Mouse (Mus musculus) adrenal gland, postnatal 14 days (tissue): ENCODE measurements around the gene Tbc1d8. TPM values are rescaled to one million over a fixed set of nuclear protein-coding genes. Genes with fewer than 3 reads are reported as not detected.

Source experiments
- DNase-seq: peaks from one replicate; pipeline ENCODE4 v3.0.0; 2021; ENCODE audit warnings: mixed read lengths
- total RNA-seq: library from RNA; stranded (reverse); gene quantifications from 2 replicates; pipeline ENCODE4 v1.2.3, GENCODE M21; 2021

The Tbc1d8 gene
- total RNA-seq, 1 experiment from 2014 or later = 9.3 TPM

DNA sequence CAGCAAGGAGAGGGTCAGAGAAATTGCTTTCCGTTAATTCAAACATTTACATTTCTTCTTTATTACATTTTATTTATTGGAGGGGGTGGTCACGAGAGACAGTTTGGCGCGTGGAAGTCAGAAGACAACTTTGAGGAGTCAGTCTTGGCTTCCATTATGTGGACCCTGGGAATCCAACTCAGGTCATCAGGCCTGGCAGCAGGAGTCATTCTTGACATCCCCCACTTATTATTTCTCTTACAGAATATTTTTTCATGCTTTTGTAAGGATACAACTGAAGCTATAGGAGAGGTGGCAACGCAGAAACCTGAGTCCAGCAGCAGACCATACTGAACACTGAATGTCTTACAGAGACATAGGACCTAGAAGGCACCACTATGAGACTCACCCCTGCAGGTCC, 699 bp upstream of the Tbc1d8 start:
- no peak for DNase-seq

DNA sequence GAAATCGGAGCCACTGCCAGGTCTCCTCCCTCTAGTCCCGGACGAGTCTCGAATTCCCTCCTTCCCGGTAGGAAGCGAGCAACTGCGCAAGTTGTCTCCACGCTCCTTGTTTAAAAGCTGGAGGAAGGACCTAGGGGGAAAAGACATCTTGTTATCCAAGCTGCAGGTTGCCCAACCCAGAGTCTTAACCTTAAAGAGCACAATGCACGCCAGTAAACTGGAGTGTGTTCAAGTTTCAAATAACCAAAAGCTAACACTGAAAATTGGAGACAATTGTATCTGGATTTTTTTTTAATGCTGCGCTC, 293 bp upstream of the Tbc1d8 start:
- no peak for DNase-seq

DNA sequence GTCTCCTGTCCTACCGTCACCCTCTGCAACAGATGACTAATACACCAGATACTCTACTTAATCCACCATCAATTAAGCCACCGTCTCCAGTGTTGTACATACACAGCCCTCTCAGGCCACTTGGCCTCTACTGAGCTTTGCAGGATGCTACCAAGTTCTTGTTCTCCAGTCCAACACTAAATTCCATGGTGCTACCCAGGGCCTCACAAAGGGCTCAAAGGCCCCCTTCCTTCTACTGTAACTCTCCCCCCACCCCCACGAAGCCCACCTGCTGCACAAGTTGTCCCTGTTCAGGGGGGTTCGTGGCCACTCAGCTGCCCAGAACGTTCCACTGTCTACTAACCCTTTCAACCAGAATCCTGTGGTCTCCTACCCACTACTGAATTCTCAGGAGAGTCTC, 1.5 kb downstream of the Tbc1d8 start:
- no peak for DNase-seq

DNA sequence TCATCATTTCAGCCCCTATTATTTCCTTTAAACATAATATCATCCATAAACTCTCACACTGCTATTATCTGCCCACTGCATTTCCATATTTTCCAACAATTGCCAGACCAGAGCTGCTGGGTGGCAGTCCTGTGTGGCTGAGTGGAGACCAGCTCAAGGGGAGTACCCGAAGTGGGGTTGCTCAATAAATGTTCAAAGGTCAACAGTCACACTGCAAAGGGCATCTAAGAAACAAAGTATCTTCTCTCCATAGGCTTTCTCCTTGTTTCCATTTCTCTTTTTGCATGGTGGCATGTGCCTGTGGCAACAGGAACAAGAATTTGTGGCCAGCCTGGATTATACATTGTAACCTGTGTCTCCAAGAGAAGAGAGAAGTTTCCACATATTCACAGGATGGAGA, 2.2 kb downstream of the Tbc1d8 start:
- no peak for DNase-seq

DNA sequence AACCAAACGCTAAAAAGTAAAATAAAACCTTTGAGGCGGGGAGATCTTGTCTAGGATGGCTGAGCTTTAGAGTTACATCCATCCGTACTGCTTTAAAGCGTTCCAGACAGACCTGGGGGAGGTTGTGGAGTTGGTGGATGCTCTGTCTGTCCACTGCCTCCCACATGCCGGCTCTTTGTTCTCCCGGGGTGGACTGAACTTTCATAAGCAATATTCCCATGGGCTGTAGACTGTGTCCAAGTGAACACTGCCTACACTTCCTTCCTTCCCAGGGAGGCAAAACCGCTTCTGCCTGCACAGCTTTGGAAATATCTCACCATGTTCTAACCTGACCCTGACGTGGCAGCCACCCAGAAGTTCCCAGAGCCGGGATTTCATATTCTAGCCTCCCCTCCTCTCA, 4.0 kb downstream of the Tbc1d8 start:
- DNase-seq = no peak

DNA sequence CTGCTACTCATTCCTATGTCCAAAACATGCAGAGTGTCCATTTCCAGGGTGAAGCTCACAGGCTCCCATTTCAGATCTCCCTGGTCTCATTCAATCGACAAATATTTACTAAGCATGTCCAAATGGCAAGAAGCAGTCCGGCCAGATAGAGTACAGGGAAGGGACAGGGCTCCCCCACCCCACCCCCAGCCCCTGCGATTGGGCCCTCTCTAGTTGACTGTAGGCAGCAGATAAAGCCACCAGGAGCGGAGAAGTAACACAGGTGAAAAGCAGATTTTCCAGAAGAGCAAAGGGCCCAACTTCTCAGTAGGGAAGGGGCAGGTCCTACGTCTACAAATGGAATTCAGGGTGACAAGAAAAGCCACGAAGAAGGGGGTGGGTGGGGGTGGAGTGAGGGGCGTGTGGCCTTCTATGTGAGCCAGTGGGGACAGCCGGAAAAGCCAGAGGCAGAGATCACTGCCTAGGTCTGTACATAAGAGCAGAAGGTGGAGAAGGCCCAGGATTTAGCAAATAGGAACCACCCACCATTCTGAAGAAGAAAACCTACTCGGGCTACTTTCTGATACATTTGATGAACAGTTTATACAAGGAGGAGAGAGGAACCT, 7.2 kb downstream of the Tbc1d8 start:
- no peak for DNase-seq

DNA sequence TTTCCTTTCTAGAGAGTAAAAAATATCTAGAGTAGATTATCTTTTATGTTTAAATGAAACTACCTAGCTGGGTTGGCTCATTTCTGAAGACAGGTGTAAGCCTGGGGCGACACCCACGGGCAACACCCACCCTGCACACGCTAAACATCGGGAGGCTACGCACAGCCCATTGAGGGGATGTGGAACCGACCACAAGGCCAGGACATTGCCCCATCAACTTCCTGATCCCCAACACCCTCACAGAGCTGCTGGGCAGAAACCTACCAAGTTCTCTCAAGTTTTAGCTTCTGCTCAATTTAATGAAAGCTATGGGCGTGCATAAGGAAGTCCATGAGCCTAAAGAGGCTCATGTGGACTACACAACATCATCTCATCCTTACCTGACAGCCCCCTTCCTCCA, 9.6 kb downstream of the Tbc1d8 start:
- DNase-seq = no peak

DNA sequence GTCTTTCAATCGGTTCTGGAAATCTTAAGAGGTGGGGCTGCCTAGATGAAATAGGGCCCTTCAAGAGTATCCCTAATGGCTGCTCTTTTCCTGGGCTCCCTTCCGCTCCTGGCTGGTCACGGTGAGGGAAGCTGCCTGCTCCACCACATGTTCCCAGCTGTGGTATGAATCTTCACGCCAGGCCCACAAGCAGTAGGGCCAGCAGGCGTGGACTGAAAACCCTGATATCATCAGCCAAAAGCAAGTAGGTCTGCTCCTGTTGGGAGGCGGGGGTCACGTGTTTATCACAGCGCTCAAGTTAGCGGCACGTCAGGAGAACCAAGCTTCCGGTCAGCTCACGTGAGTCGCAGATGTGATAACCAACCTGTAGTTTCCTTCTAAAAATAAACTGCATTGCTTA, 12.0 kb downstream of the Tbc1d8 start:
- no peak for DNase-seq

DNA sequence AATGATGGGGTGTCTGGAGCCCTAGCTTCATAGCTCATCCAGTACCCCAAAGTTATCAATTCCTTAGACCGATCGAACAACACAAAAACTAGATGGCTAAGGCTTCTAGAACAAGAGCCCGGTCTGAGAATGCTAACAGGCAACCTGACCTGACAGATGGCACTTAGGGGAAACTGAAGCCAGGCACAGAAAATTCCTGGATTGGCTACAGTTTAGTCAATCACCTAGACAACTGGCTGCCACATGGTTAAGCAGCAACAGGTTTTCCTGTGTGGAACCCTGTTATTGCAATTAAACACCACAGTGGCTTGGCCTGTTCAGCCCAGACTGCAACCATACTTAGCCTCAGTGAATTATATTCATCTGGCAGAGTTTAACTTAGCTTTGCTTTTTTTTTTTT, 13.8 kb downstream of the Tbc1d8 start:
- no peak for DNase-seq

DNA sequence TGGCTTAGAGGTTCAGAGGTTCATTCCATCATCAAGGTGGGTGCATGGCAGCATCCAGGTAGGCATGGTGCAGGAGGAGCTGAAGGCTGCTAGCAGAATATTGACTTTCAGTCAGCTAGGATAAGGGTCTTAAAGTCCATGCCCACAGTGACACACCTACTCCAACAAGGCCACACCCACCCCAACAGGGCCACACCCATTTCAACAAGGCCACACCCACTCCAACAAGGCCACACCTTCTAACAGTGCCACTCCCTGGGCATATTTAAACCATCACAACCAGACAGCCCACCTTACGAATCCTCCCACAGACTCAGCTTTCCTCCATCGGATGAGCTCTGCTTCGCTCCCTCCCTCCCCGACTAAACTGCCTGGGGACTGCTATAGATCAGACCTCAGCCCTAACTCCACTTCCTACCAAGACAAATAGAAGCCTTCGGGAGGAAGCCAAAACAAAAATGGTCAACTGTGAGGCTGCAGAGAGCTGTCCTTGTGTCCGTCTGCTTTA, 15.6 kb downstream of the Tbc1d8 start:
- no peak for DNase-seq

DNA sequence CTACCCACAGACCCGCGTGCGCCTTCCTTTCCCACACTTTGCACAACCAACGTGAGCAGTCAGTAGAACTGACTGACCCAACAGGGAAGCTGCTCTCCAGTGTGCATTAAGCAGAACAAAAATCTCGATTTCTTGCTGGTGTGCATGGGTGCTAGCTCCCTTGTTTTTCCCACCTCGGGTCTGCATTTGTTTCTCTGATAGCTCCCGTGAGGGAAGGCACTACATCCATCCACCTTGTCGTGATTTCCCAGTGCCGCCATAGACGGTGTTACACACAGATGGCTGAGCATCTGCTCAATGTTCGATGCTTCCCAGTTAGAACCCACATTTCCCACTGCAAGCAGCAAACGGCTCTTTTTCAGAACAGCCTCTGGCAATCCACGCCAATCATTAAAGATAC, 16.5 kb downstream of the Tbc1d8 start:
- no peak for DNase-seq

DNA sequence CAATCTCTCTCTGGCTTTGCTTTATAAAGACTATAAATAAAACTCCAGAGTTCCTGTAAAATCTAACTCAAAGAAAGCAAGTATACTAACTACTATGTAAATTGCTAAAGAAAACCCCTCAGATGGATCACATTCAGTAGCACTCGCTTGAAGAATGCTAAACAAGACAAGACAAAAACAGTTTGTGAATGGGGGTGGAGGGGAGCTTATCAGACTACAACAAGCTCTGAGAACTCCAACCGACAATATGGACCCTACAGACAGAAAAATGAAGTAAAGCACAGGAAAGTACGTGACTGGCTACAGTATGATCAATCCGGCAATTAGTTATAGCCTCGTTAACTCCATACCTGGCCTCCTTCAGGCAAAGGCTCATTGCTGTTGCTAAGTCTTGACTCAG, 18.1 kb downstream of the Tbc1d8 start:
- DNase-seq = no peak

DNA sequence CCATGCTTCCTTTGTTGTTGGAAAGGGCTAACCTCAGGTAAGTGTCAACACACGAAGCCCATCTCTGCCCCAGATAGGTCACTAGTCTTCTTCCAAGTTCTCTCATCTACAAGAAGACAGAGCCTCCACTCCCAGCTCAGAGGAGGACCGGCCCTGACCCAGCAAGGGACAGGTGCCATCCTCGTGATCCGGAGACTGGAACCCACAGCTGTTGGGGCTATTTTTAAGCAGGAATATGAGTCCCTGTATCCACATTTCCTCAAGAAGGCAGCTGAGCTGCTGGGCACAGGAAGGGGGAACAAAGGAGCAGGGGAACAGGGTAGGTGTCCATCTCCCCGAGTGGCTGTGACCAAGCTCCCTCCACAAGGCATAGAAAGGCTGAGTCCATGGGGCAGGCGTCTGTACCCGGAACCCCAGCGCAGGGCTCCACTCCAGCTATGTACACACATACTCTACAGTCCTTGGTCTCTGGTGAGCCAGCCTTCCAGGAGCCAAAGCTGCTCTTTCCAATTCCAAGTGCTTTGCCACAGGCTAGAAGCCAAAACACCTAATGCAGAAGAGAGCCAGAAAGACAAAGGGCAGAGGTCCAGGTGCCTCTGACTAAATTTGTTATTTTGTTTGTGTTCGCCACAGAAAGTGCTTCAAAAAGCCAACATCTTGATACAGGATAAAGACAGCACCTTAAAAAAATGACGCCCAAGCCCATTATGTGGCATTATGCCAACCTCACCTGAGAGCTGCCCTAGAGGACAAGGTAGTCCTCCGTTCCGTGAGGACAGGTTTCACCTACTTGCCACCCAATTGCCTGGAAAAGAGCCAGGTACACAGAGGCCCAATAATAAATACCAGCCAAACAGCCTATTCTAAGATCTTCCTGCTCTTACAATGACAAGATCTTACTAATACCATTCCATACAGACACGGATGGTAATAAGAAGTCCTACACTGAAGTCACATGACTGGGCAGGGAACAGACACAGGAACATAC, 20.4 kb downstream of the Tbc1d8 start:
- DNase-seq = no peak

DNA sequence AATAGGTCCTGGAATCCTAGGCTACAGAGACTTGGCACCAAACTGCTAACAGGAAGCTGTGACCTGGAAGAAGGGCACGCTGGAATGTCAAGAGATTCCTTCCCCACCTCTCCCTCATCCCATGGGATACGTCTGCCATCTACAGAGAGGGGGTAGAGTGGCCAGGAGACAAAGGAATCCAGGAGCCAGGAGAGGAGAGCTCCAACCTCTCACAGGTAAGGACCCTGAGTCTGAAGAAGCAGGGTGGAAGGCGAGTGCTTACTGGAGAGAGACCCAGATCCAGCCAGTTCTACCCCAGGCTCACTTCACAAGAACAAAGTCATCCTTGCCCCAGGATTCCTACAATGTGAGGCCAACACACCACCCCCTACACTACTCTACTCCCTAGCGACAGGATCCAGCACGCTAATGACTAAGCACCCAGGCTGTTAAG, 22.1 kb downstream of the Tbc1d8 start:
- no peak for DNase-seq

DNA sequence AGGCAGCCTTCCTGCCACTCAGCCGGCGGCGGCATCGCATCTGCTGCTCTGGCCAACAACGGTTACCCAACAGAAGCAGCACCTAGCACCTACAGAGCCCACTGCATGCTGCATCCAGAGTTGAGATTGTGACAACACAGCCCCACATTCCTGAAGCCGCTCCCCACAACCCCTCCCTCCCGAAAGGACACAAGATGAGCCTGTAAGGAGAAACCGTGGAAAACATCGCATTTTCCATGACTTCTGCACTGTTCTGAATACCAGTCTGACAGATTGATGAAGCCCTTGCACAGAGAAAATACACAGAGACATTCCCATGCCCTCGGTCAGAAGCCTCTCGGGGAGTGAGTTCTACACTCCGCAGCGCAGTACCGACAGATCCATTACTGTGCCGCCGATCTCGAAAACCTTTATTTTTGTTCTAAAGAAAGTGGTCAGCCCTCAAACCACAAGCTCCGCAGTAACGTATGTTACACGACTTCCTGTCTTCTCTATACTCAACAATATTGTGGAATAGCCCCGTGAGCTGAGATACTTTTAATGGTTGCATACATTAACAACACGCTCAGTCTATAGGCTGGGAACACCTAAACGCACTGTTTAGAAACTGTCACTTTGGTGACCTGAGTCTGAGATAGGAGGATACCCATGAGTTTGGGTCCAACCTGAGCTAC, 23.1 kb downstream of the Tbc1d8 start:
- DNase-seq = no peak

DNA sequence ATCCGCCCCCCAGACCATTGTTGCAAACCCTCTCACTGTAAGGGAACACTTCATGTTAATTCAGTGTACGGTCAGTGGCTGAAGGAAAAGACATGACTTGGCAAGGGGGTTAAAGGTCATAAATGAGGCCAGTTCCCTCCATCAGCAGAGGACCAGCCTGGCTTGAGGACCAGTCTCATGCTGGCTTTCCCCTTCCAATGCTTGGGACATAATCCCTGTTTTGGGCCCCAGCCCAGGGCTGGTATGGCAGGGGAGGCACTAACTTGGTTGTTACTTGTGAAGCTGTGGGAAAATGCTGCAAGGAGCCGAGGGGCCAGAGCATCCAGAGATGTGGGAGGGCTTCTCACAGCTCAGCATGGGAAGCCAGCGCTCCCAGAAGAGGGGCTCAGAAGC, 23.8 kb downstream of the Tbc1d8 start:
- DNase-seq = no peak

DNA sequence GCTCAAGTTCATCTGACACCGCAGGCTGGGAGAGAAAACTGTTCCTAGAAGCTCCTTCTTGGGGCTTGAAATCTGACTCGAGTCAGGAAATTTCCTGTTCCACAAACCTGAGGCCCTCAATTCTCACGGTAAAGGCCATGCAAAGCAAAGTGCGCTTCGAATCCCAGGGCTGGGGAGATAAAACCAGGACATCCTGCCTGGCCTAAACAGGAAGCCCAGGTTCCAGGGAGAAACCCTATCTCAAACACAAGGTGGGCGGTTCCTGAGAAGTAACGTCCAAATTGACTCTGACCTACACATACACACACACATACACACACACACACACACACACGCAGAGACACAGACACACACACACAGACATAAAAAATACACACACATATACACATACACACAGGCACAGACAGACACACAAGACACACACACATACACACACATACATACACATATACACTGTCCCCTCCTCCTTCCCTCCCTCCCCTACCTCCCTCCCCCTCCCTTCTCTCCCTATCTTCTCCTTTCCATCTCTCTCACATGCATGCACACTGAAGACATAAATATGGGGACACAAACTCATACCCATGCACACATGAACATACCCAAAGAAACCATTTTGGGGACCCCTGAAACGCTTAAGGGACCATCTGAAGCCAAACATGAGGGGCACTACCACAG, 24.3 kb downstream of the Tbc1d8 start:
- DNase-seq = no peak

DNA sequence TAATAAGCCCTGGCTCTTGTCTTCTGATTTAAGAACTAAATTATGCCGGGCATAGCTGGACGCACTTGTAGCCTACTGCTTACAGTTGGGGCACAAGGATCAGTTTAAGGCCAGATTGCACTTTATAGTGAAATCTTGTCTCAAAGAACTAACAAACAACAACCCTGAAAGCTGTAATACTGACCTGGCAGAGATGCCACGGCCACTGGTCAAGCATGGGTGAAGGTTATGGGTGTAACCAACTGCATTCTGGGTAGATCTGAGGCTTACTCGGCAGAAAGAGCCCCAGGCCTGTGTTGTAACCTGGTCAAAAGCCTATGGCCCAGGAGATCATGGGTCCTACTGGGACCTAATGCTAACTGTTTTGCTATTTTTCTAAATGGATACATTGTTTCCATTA, 26.4 kb downstream of the Tbc1d8 start:
- DNase-seq = peak; percentile 26

DNA sequence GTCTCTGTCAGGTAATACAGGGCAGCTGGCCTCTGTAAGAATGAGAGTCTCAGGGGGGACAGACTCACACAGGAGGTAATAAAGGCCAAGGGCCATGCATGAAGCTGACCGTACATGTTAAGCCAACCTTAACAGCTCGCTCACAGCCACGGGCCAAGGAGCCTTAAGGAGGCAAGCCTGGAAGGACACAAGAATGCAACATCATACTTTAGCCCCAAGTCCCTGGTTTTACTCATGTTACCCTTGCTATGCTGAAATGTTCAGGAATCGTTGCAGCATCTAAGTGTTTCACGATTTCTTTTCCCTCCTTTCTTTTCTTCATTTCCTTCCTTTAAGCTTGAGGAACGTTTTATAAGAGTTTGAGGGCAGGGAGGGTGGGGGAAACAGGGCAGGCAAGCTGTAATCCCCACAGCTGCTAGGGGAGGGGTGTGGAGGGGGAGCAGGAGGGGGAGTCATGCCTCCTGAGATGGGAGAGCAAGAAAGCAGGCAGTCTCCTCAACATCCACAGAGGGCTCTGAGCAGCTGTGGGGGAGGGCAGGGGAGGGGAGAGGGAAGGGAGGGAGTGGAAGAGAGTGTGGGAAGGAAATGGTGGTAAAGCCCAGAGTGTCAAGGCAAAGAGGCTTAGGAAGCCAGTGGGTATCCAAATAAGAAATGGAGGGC, 28.4 kb downstream of the Tbc1d8 start:
- DNase-seq = no peak

DNA sequence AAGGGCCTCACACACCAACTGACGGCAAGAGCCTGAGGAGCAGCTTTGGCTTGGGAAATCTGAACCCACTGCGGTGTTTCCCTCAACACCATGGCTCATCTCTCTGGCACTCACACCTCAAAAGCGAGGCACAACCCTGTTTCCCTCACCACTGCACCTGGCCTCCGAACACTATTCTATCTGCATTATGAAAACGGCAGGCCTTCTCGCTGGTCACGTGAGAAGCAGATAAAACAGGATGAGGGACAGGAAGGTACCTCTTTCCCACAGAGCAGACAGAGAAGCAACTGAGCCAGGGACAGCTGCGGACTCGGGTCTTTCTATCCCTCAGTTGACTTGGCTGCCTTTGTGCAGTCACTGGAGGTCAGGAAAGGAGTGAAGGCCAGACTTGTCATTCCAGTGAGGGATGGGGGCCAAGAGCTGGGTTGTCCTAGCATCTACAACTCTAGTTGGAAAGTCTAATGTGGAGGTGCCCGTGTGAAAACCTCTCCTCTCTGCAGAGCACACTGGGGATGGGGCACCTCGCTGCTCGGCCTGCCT, 29.2 kb downstream of the Tbc1d8 start:
- peak; percentile 39 for DNase-seq

DNA sequence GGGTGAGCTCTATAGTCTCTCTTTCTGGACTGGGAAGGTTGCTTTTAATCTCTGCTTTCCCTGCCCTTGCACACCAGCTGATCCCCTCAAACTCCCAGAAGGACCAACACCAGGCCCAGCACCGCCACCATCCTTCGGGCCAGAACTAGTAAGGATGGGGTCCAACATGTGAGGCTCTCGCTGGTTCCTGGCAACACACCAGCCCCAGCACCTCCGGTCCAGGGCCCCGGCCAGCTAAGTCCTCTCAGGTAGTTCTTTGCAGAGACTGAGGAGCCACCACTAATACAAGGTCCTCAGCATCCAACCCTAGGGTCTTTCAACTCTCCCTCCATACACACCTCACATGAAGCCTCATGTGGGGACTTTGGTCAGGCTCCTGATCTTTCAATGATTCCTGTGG, 29.7 kb downstream of the Tbc1d8 start:
- DNase-seq = no peak

DNA sequence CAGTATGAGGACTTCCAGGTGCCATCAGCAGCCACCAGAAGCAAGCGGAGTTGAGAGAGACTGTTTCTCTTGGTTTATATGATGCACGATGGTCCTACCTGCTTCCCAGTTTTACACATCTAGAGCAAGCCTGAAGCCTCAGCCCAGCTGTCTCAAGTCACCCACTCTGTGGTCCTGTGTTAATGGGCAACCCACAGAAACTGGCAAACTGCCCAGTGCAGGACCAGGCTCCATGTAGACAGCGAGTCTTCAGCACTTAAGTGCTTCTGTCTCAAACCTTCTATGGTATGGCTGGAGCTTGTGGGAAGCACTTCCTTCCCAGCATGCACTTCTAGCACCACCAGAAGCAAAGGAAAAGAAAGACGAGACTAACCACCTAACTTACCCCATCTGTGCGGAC, 30.3 kb downstream of the Tbc1d8 start:
- no peak for DNase-seq
